Mouse (Mus musculus): ENCODE measurements at regions not wholly inside any gene's neighbourhood (a gene's known extent, or its start where the extent isn't known, plus 50 kb on each side); places are given as distances from the start of the nearest gene placed in this dataset.

DNA sequence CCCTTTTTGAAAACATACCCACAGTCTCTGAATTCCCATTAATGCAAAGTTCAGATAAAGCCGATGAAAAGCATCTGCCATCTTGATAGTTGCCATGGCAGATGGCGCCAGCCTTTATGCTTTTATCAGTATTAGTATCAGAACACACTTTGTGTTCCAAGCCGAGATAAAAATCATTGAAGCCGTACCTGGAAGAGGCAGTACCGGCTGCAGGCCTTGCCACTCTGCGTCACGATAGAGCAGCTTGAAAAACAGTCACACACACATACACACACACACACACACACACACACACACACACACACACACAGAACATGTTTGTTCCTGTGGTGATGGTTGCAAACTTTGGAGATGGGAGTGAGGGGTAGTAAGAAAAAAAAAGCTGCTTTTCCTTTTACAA lies 306.2 kb downstream of the Satb1 start:
- no peak for TF ChIP-seq CTCF (IDR thresholded peaks at IDR 0.05; ENCODE audit: borderline replicate concordance, control insufficient read depth, extremely low read depth, insufficient read depth, low read length, poor library complexity)
- no peak for TF ChIP-seq POLR2A (IDR thresholded peaks at IDR 0.05; ENCODE audit: control insufficient read depth, extremely low read depth, insufficient read depth, low read length, poor library complexity)

All from thymus, adult 2 months (tissue).